Comparison of ENCODE assay signal across 23 mouse cellular contexts in genomic region chr1:184351760-184352159, GRCm38 (mm10).
DNase-seq lines count a peak whose midpoint lies in the region; ATAC-seq and TF ChIP-seq lines count a peak whose summit lies in the region.
"Had no signal": no experiment of that assay in that cellular context is flagged by ENCODE, and none has a peak within 500 bp of the region (broad histone marks: within the 10 kb centered on the region; RNA-seq: fewer than 3 reads in every experiment).

No protein-coding gene starts in this region.

- no peak for DNase-seq in heart, postnatal 25 days (ENCODE audit: low spot score)
- peak; percentile 7 to 37 (median 32) for DNase-seq in liver, embryonic 14.5 days (ENCODE audit: low read depth in 3 of 3, low spot score in 3 of 3)
- no peak for DNase-seq in kidney, postnatal 36 days
- no peak for DNase-seq in lung, postnatal 36 days
- no peak for DNase-seq in midbrain, embryonic 11.5 days (ENCODE audit: low spot score, missing footprints)
- DNase-seq: adrenal gland, adult 2 months; cerebellum, adult 2 months; cerebellum, postnatal 25 days; embryo, embryonic 11 days; gastrocnemius, postnatal 10 days; kidney, adult 18-20 months; left cerebral cortex, postnatal 4 days; thymus, postnatal 36 days had no signal

- no peaks in the 10 kb centered on the region for H3K36me3 ChIP-seq in heart, embryonic 11.5 days (ENCODE audit: control insufficient read depth, insufficient read depth, low read length)
- no peaks in the 10 kb centered on the region for H3K36me3 ChIP-seq in liver, embryonic 14.5 days (replicated peaks; ENCODE audit: control insufficient read depth, insufficient read depth, low read depth)
- H3K36me3 ChIP-seq in stomach, embryonic 15.5 days = no peaks in the 10 kb centered on the region
- H3K36me3 ChIP-seq in midbrain, embryonic 11.5 days (ENCODE audit: control insufficient read depth, insufficient read depth, low read length) = no peaks in the 10 kb centered on the region
- H3K36me3 ChIP-seq: forebrain, embryonic 15.5 days; hindbrain, embryonic 10.5 days; limb, embryonic 15.5 days; midbrain, embryonic 12.5 days had no signal

- 23% methylated on average over 5 of the region's 5 CpGs for WGBS in heart, embryonic 11.5 days (ENCODE audit: insufficient replicate concordance)
- 11% methylated on average over 5 of the region's 5 CpGs for WGBS in liver, embryonic 14.5 days (ENCODE audit: insufficient replicate concordance)
- WGBS in stomach, embryonic 15.5 days = 62% methylated on average over 5 of the region's 5 CpGs
- WGBS in midbrain, embryonic 11.5 days = 84% methylated on average over 5 of the region's 5 CpGs

- H3K4me3 ChIP-seq in heart, embryonic 11.5 days (ENCODE audit: low read depth, low read length) = no peak overlapping the region
- no peak overlapping the region for H3K4me3 ChIP-seq in liver, embryonic 14.5 days (ENCODE audit: insufficient read depth in 1 of 2, low read depth in 2 of 2, low read length in 2 of 2)
- no peak overlapping the region for H3K4me3 ChIP-seq in stomach, embryonic 15.5 days (replicated peaks)
- no peak overlapping the region for H3K4me3 ChIP-seq in midbrain, embryonic 11.5 days (ENCODE audit: low read depth, low read length)
- H3K4me3 ChIP-seq: forebrain, embryonic 15.5 days; hindbrain, embryonic 10.5 days; limb, embryonic 15.5 days; midbrain, embryonic 12.5 days had no signal

- intact Hi-C loops in heart, postnatal 25 days (cut with DNase I) = no loop called here

- no peaks in the 10 kb centered on the region for H3K27me3 ChIP-seq in heart, embryonic 11.5 days (ENCODE audit: control insufficient read depth, insufficient read depth, low read length)
- no peaks in the 10 kb centered on the region for H3K27me3 ChIP-seq in liver, embryonic 14.5 days (ENCODE audit: control insufficient read depth, insufficient read depth, low read length)
- no peaks in the 10 kb centered on the region for H3K27me3 ChIP-seq in stomach, embryonic 15.5 days (replicated peaks)
- H3K27me3 ChIP-seq in midbrain, embryonic 11.5 days (ENCODE audit: control insufficient read depth, insufficient read depth, low read length) = no peaks in the 10 kb centered on the region
- H3K27me3 ChIP-seq: forebrain, embryonic 15.5 days; limb, embryonic 15.5 days; midbrain, embryonic 12.5 days had no signal

- peaks cover 7% of the 10 kb centered on the region; the same call in 1 of the 2 replicates for H3K4me1 ChIP-seq in heart, embryonic 11.5 days (ENCODE audit: control insufficient read depth, insufficient read depth, low read length)
- peaks cover 0 to 15% of the 10 kb centered on the region in 2 experiments; a peak in 3 of 4 replicates for H3K4me1 ChIP-seq in liver, embryonic 14.5 days (replicated peaks; ENCODE audit: control insufficient read depth in 2 of 2, insufficient read depth in 2 of 2, low read length in 1 of 2)
- H3K4me1 ChIP-seq in stomach, embryonic 15.5 days = no peaks in the 10 kb centered on the region
- H3K4me1 ChIP-seq in midbrain, embryonic 11.5 days (ENCODE audit: control insufficient read depth, insufficient read depth, low read length) = no peaks in the 10 kb centered on the region
- H3K4me1 ChIP-seq: forebrain, embryonic 15.5 days; hindbrain, embryonic 10.5 days; limb, embryonic 15.5 days; midbrain, embryonic 12.5 days had no signal

- no peaks in the 10 kb centered on the region for H3K9me3 ChIP-seq in heart, embryonic 11.5 days (replicated peaks; ENCODE audit: control insufficient read depth, low read length)
- no peaks in the 10 kb centered on the region for H3K9me3 ChIP-seq in liver, embryonic 14.5 days (ENCODE audit: control insufficient read depth, low read length)
- no peaks in the 10 kb centered on the region for H3K9me3 ChIP-seq in stomach, embryonic 15.5 days
- H3K9me3 ChIP-seq in midbrain, embryonic 11.5 days (ENCODE audit: control insufficient read depth, low read length) = no peaks in the 10 kb centered on the region
- H3K9me3 ChIP-seq: forebrain, embryonic 15.5 days; hindbrain, embryonic 10.5 days; limb, embryonic 15.5 days; midbrain, embryonic 12.5 days had no signal

- H3K9ac ChIP-seq in heart, embryonic 11.5 days (ENCODE audit: low read depth, low read length) = no peak overlapping the region
- no peak overlapping the region for H3K9ac ChIP-seq in liver, embryonic 14.5 days (replicated peaks)
- H3K9ac ChIP-seq in stomach, embryonic 15.5 days = no peak overlapping the region
- H3K9ac ChIP-seq in midbrain, embryonic 11.5 days (ENCODE audit: low read length) = no peak overlapping the region
- H3K9ac ChIP-seq: forebrain, embryonic 15.5 days; limb, embryonic 15.5 days; midbrain, embryonic 12.5 days had no signal

- H3K4me2 ChIP-seq in heart, embryonic 11.5 days = no peak overlapping the region
- peak overlapping the region; percentile 1; the same call in 1 of the 2 replicates for H3K4me2 ChIP-seq in liver, embryonic 14.5 days (ENCODE audit: low read depth)
- no peak overlapping the region for H3K4me2 ChIP-seq in stomach, embryonic 15.5 days
- H3K4me2 ChIP-seq in midbrain, embryonic 11.5 days = no peak overlapping the region
- H3K4me2 ChIP-seq: forebrain, embryonic 15.5 days; limb, embryonic 15.5 days; midbrain, embryonic 12.5 days had no signal

- TF ChIP-seq EP300 in liver, embryonic 14.5 days (IDR thresholded peaks at IDR 0.05; ENCODE audit: low read depth) = peak; percentile 72

- peak; percentile 90 for ATAC-seq in heart, embryonic 11.5 days (replicated peaks; ENCODE audit: insufficient number of reproducible peaks, low FRiP score, low TSS enrichment)
- ATAC-seq in common myeloid progenitor, adult 5-6 weeks (replicated peaks; ENCODE audit: low read depth, poor library complexity, severe bottlenecking) = peak; percentile 94
- ATAC-seq in liver, embryonic 14.5 days (ENCODE audit: insufficient read depth) = peak; percentile 89
- ATAC-seq in stomach, embryonic 15.5 days (ENCODE audit: insufficient read depth, low FRiP score, low read depth) = peak; percentile 85
- ATAC-seq in midbrain, embryonic 11.5 days (ENCODE audit: low FRiP score) = no peak
- ATAC-seq: CD4-positive, CD25-positive, alpha-beta regulatory T cell, adult 4 months; forebrain, embryonic 15.5 days; hindbrain, embryonic 16.5 days had no signal

- no peak for TF ChIP-seq CTCF in liver, embryonic 14.5 days (IDR thresholded peaks at IDR 0.05; ENCODE audit: low read depth)

- 0 out of 2 replicates have a peak overlapping the region, but pooled peaks have one; percentile 37 for H3K27ac ChIP-seq in heart, embryonic 11.5 days (ENCODE audit: low read depth, low read length)
- no peak overlapping the region for H3K27ac ChIP-seq in liver, embryonic 14.5 days
- H3K27ac ChIP-seq in stomach, embryonic 15.5 days = no peak overlapping the region
- no peak overlapping the region for H3K27ac ChIP-seq in midbrain, embryonic 11.5 days (ENCODE audit: low read depth, low read length)
- H3K27ac ChIP-seq: forebrain, embryonic 15.5 days; hindbrain, embryonic 10.5 days; limb, embryonic 15.5 days; macrophage; midbrain, embryonic 12.5 days had no signal

Comparison
In these comparisons a context has a peak if more than half of its experiments do, and no peak if none do; other contexts are left out.
1. DNase-seq: peak in liver, embryonic 14.5 days (3 of 3); none in heart, postnatal 25 days (single experiment), kidney, postnatal 36 days (0 of 2), lung, postnatal 36 days (single experiment) and midbrain, embryonic 11.5 days (single experiment).